Mouse (Mus musculus): ENCODE results near the gene Nolc1.

Nolc1 gene

GRCm38 (mm10) chr19:46075616-46076607 lies at the start of gene Nolc1:
Nolc1 (plus strand) TSS chr19:46075863.
- in situ Hi-C loops (cut with MseI, MboI): no loop called here

- in situ Hi-C loops (cut with MseI, MboI): no loop called here
These were observed 49.1 kb upstream of the Nolc1 start for GRCm38 (mm10) chr19:46026567-46026966.

GRCm38 (mm10) chr19:46028747-46029320 lies 46.8 kb upstream of the Nolc1 start:
- in situ Hi-C loops (cut with MseI, MboI): no loop called here

GRCm38 (mm10) chr19:46029652-46030051 lies 46.0 kb upstream of the Nolc1 start:
- in situ Hi-C loops (cut with MseI, MboI): no loop called here

GRCm38 (mm10) chr19:46030196-46030983 lies 45.3 kb upstream of the Nolc1 start:
- in situ Hi-C loops (cut with MseI, MboI): no loop called here

GRCm38 (mm10) chr19:46031689-46032432 lies 43.8 kb upstream of the Nolc1 start:
- in situ Hi-C loops (cut with MseI, MboI): no loop called here

- in situ Hi-C loops (cut with MseI, MboI): no loop called here
These were observed 42.7 kb upstream of the Nolc1 start for GRCm38 (mm10) chr19:46032731-46033510.

GRCm38 (mm10) chr19:46033911-46034310 lies 41.8 kb upstream of the Nolc1 start:
- in situ Hi-C loops (cut with MseI, MboI): no loop called here

- in situ Hi-C loops (cut with MseI, MboI): no loop called here
These were observed 39.7 kb upstream of the Nolc1 start for GRCm38 (mm10) chr19:46035971-46036370.

- in situ Hi-C loops (cut with MseI, MboI): no loop called here
These were observed 39.0 kb upstream of the Nolc1 start for GRCm38 (mm10) chr19:46036477-46037242.

- in situ Hi-C loops (cut with MseI, MboI): no loop called here
These were observed 38.3 kb upstream of the Nolc1 start for GRCm38 (mm10) chr19:46037243-46037924.

GRCm38 (mm10) chr19:46037925-46038850 lies 37.5 kb upstream of the Nolc1 start:
- in situ Hi-C loops (cut with MseI, MboI): no loop called here

GRCm38 (mm10) chr19:46038851-46039260 lies 36.8 kb upstream of the Nolc1 start:
- in situ Hi-C loops (cut with MseI, MboI): no loop called here

- in situ Hi-C loops (cut with MseI, MboI): no loop called here
These were observed 36.2 kb upstream of the Nolc1 start for GRCm38 (mm10) chr19:46039478-46039877.

GRCm38 (mm10) chr19:46040149-46040902 lies 35.3 kb upstream of the Nolc1 start:
- in situ Hi-C loops (cut with MseI, MboI): no loop called here

- in situ Hi-C loops (cut with MseI, MboI): no loop called here
These were observed 34.2 kb upstream of the Nolc1 start for GRCm38 (mm10) chr19:46041299-46041932.

- in situ Hi-C loops (cut with MseI, MboI): no loop called here
These were observed 33.7 kb upstream of the Nolc1 start for GRCm38 (mm10) chr19:46041933-46042475.
